Mouse (Mus musculus) telencephalon, adult 2 months (tissue): Measurements from ENCODE around the gene Caskin2.
A peak's percentile ranks its signal among the peaks of the same experiment; 100 is the strongest.

Experiments used
- DNase-seq: peaks from one replicate; pipeline ENCODE4 v3.0.0-alpha.2; 2011; ENCODE audit warnings: low read depth, low spot score

Gene Caskin2

GRCm38 (mm10) chr11:115806154-115806553 is 7.3 kb downstream of the Caskin2 start:
- DNase-seq = no peak

GRCm38 (mm10) chr11:115805005-115805404 is 8.4 kb downstream of the Caskin2 start:
- DNase-seq = no peak

- DNase-seq = no peak
These were observed 10.2 kb downstream of the Caskin2 start for GRCm38 (mm10) chr11:115803072-115803709.

GRCm38 (mm10) chr11:115800981-115801380 is 12.5 kb downstream of the Caskin2 start:
- DNase-seq = no peak

GRCm38 (mm10) chr11:115797665-115798064 is 15.8 kb downstream of the Caskin2 start:
- DNase-seq = no peak

GRCm38 (mm10) chr11:115796898-115797297 is 16.5 kb downstream of the Caskin2 start:
- no peak for DNase-seq

- DNase-seq = no peak
These were observed 21.1 kb downstream of the Caskin2 start for GRCm38 (mm10) chr11:115792353-115792752.

- DNase-seq = no peak
These were observed 21.5 kb downstream of the Caskin2 start for GRCm38 (mm10) chr11:115791919-115792318.

- DNase-seq = no peak
These were observed 23.7 kb downstream of the Caskin2 start for GRCm38 (mm10) chr11:115789787-115790186.

- DNase-seq = no peak
These were observed 27.0 kb downstream of the Caskin2 start for GRCm38 (mm10) chr11:115786473-115786872.

- DNase-seq = peak; percentile 46
These were observed 33.0 kb downstream of the Caskin2 start for GRCm38 (mm10) chr11:115780141-115781070.

GRCm38 (mm10) chr11:115779038-115779571 is 34.3 kb downstream of the Caskin2 start:
- DNase-seq = no peak

- no peak for DNase-seq
These were observed 35.7 kb downstream of the Caskin2 start for GRCm38 (mm10) chr11:115777487-115778335.

- no peak for DNase-seq
These were observed 36.5 kb downstream of the Caskin2 start for GRCm38 (mm10) chr11:115776954-115777353.

- DNase-seq = no peak
These were observed 37.4 kb downstream of the Caskin2 start for GRCm38 (mm10) chr11:115775821-115776665.

- no peak for DNase-seq
These were observed 38.8 kb downstream of the Caskin2 start for GRCm38 (mm10) chr11:115774653-115775052.

GRCm38 (mm10) chr11:115768896-115769295 is 44.5 kb downstream of the Caskin2 start:
- DNase-seq = no peak

GRCm38 (mm10) chr11:115766981-115767380 is 46.5 kb downstream of the Caskin2 start:
- DNase-seq = no peak

- DNase-seq = no peak
These were observed 47.0 kb downstream of the Caskin2 start for GRCm38 (mm10) chr11:115766356-115766943.

GRCm38 (mm10) chr11:115765607-115766141 is 47.8 kb downstream of the Caskin2 start:
- no peak for DNase-seq
